ENCODE assay signal across 11 mouse cellular contexts in genomic region chr2:132698420-132698819, GRCm38 (mm10). TPM values are rescaled to one million over a fixed set of nuclear protein-coding genes. Genes with fewer than 3 reads are reported as not detected.
DNase-seq lines count a peak whose midpoint lies in the region; ATAC-seq and TF ChIP-seq lines count a peak whose summit lies in the region.
"Had no signal": no experiment of that assay in that cellular context is flagged by ENCODE, and none has a peak within 500 bp of the region (broad histone marks: within the 10 kb centered on the region; RNA-seq: fewer than 3 reads in every experiment).

No protein-coding gene starts in this region.

- WGBS in midbrain, embryonic 15.5 days, result 66% methylated on average over 6 of the region's 6 CpGs
- WGBS in midbrain, postnatal 0 days, result 64% methylated on average over 6 of the region's 6 CpGs
- WGBS in liver, embryonic 16.5 days (ENCODE audit: insufficient replicate concordance), result 72% methylated on average over 6 of the region's 6 CpGs

- H3K4me3 ChIP-seq in gastrocnemius, adult 2 months, result peak overlapping the region; percentile 46
- H3K4me3 ChIP-seq in midbrain, embryonic 15.5 days, result no peak overlapping the region
- H3K4me3 ChIP-seq in midbrain, postnatal 0 days (ENCODE audit: low read depth, low read length), result no peak overlapping the region
- H3K4me3 ChIP-seq in liver, embryonic 16.5 days (ENCODE audit: low read depth, low read length), result no peak overlapping the region
- H3K4me3 ChIP-seq: hindbrain, embryonic 13.5 days had no signal

- H3K27me3 ChIP-seq in midbrain, embryonic 15.5 days (replicated peaks), result no peaks in the 10 kb centered on the region
- H3K27me3 ChIP-seq in midbrain, postnatal 0 days (ENCODE audit: insufficient read depth, low read length), result no peaks in the 10 kb centered on the region
- no peaks in the 10 kb centered on the region for H3K27me3 ChIP-seq in liver, embryonic 16.5 days (ENCODE audit: control insufficient read depth, insufficient read depth, low read depth, low read length)
- H3K27me3 ChIP-seq: hindbrain, embryonic 13.5 days had no signal

- H3K36me3 ChIP-seq in midbrain, embryonic 15.5 days (replicated peaks), result no peaks in the 10 kb centered on the region
- H3K36me3 ChIP-seq in midbrain, postnatal 0 days (ENCODE audit: insufficient read depth, low read length), result no peaks in the 10 kb centered on the region
- no peaks in the 10 kb centered on the region for H3K36me3 ChIP-seq in liver, embryonic 16.5 days (ENCODE audit: control insufficient read depth, insufficient read depth)

- no peaks in the 10 kb centered on the region for H3K9me3 ChIP-seq in midbrain, embryonic 15.5 days
- H3K9me3 ChIP-seq in midbrain, postnatal 0 days (ENCODE audit: low read length), result no peaks in the 10 kb centered on the region
- H3K9me3 ChIP-seq in liver, embryonic 16.5 days (replicated peaks; ENCODE audit: control insufficient read depth, low read length), result no peaks in the 10 kb centered on the region
- H3K9me3 ChIP-seq: hindbrain, embryonic 13.5 days had no signal

- no peak overlapping the region for H3K4me2 ChIP-seq in midbrain, embryonic 15.5 days
- H3K4me2 ChIP-seq in midbrain, postnatal 0 days (ENCODE audit: low read depth, low read length, poor library complexity, severe bottlenecking), result no peak overlapping the region
- H3K4me2 ChIP-seq in liver, embryonic 16.5 days (ENCODE audit: low read depth, low read length), result peak overlapping the region; percentile 12; the same call in 1 of the 2 replicates
- H3K4me2 ChIP-seq: hindbrain, embryonic 13.5 days had no signal

- TF ChIP-seq CTCF in gastrocnemius, adult 2 months (IDR thresholded peaks at IDR 0.05), result no peak
- no peak for TF ChIP-seq CTCF in midbrain, postnatal 0 days (IDR thresholded peaks at IDR 0.05)

- intact Hi-C loops in gastrocnemius, adult 2 months (cut with DNase I), result no loop called here
- intact Hi-C loops in gastrocnemius, postnatal 14 days (cut with DNase I; ENCODE audit: low total_unique reads), result no loop called here

- peak; percentile 63 for DNase-seq in gastrocnemius, adult 2 months
- no peak for DNase-seq in gastrocnemius, postnatal 14 days
- DNase-seq in midbrain, postnatal 0 days (ENCODE audit: low spot score), result no peak
- DNase-seq in B cell, adult 2 months, result no peak
- no peak for DNase-seq in left cerebral cortex, adult 18-20 months (ENCODE audit: low spot score in 2 of 2)
- DNase-seq: cerebellum, adult 11-12 months had no signal

- H3K27ac ChIP-seq in gastrocnemius, adult 2 months, result peak overlapping the region; percentile 69
- H3K27ac ChIP-seq in midbrain, embryonic 15.5 days, result 0 out of 2 replicates have a peak overlapping the region, but pooled peaks have one; percentile 4
- H3K27ac ChIP-seq in midbrain, postnatal 0 days (ENCODE audit: low read depth, low read length), result no peak overlapping the region
- H3K27ac ChIP-seq in liver, embryonic 16.5 days (ENCODE audit: low read length), result peak overlapping the region; percentile 43

- H3K9ac ChIP-seq in midbrain, embryonic 15.5 days, result no peak overlapping the region
- H3K9ac ChIP-seq in midbrain, postnatal 0 days (replicated peaks; ENCODE audit: low read length, poor library complexity, severe bottlenecking), result no peak overlapping the region
- H3K9ac ChIP-seq in liver, embryonic 16.5 days (ENCODE audit: low read depth, low read length), result no peak overlapping the region
- H3K9ac ChIP-seq: hindbrain, embryonic 13.5 days had no signal

- no peaks in the 10 kb centered on the region for H3K4me1 ChIP-seq in midbrain, embryonic 15.5 days
- no peaks in the 10 kb centered on the region for H3K4me1 ChIP-seq in midbrain, postnatal 0 days (ENCODE audit: insufficient read depth, low read length)
- peaks cover 41% of the 10 kb centered on the region for H3K4me1 ChIP-seq in liver, embryonic 16.5 days (ENCODE audit: control insufficient read depth, low read depth, low read length)
- H3K4me1 ChIP-seq: hindbrain, embryonic 13.5 days had no signal

- ATAC-seq in midbrain, embryonic 15.5 days (replicated peaks), result no peak
- ATAC-seq in midbrain, postnatal 0 days (ENCODE audit: low FRiP score), result no peak
- peak; percentile 5; the same call in 1 of the 2 replicates for ATAC-seq in liver, embryonic 16.5 days (ENCODE audit: low read depth)
- no peak for ATAC-seq in monocyte, adult 5-6 weeks (replicated peaks; ENCODE audit: insufficient number of reproducible peaks, low FRiP score, low TSS enrichment, poor library complexity, severe bottlenecking)
- ATAC-seq: activated CD4-positive, CD25-positive, alpha-beta regulatory T cell, adult 4 months had no signal

RNA-seq across cellular contexts. Expression of gene Shld1, which starts 11.7 kb away (rescaled TPM):
- total RNA-seq in gastrocnemius, adult 2 months (2021), result 1 to 10 TPM; 6.2 to 6.9 TPM
- 1 to 10 TPM; 3.1 to 3.2 TPM for total RNA-seq in gastrocnemius, postnatal 14 days (2021)
- polyA plus RNA-seq in midbrain, embryonic 15.5 days (2015; fragmentation: Nextera tagmentation; extraction: Ambion mirVana), result 21.4 and 21.8 TPM in 2 replicates
- total RNA-seq in midbrain, postnatal 0 days (2014; rRNA removed), result 16.0 and 17.1 TPM in 2 replicates
- 15.7 and 17.1 TPM in 2 replicates for polyA plus RNA-seq in midbrain, postnatal 0 days (2015; fragmentation: Nextera tagmentation; extraction: Ambion mirVana)
- 9.8 and 10.4 TPM in 2 replicates for polyA plus RNA-seq in liver, embryonic 16.5 days (2015; fragmentation: Nextera tagmentation; extraction: Ambion mirVana)
- total RNA-seq in monocyte, adult 5-6 weeks (2017), result 15.0 to 21.8 TPM (median 15.4 TPM) in 3 replicates
- 1 to 10 TPM; 7.9 to 8.7 TPM for total RNA-seq in left cerebral cortex, adult 18-20 months (2021)
